Mouse (Mus musculus) limb, embryonic 13.5 days (tissue): ENCODE measurements at regions not wholly inside any gene's neighbourhood (a gene's known extent, or its start where the extent isn't known, plus 50 kb on each side); places are given as distances from the start of the nearest gene placed in this dataset.

Experiments
- ATAC-seq: fragments of 200-750 bp; cut with Nextera tagmentation; 2 replicates; pipeline ENCODE4 v1.8.0; 2017; ENCODE audit warnings: low read depth, moderate number of reproducible peaks, moderate TSS enrichment; ENCODE audit not compliant: low FRiP score
- H3K27ac ChIP-seq: fragments of 300-500 bp; sonication (generic); 2 replicates; pipeline ENCODE4 v1.5.1; 2015; ENCODE audit warnings: inconsistent platforms, mild to moderate bottlenecking, moderate library complexity
- H3K27me3 ChIP-seq: fragments of 300-500 bp; sonication (generic); 2 replicates; pipeline ENCODE4 v1.6.1; 2015; ENCODE audit warnings: mild to moderate bottlenecking, inconsistent platforms
- H3K36me3 ChIP-seq: fragments of 300-500 bp; sonication (generic); 2 replicates; pipeline ENCODE4 v1.6.1; 2015; ENCODE audit warnings: inconsistent platforms, mild to moderate bottlenecking, moderate library complexity
- H3K4me1 ChIP-seq: fragments of 300-500 bp; sonication (generic); 2 replicates; pipeline ENCODE4 v1.6.1; 2015; ENCODE audit warnings: inconsistent platforms
- H3K4me2 ChIP-seq: fragments of 300-500 bp; sonication (generic); replicated peaks from 2 replicates; pipeline ENCODE4 v1.6.1; 2015; ENCODE audit warnings: inconsistent platforms, mild to moderate bottlenecking, moderate library complexity
- H3K4me3 ChIP-seq: fragments of 300-500 bp; sonication (generic); 2 replicates; pipeline ENCODE4 v1.5.1; 2015; ENCODE audit warnings: moderate library complexity, mild to moderate bottlenecking, inconsistent platforms
- H3K9ac ChIP-seq: fragments of 300-500 bp; sonication (generic); 2 replicates; pipeline ENCODE4 v1.6.1; 2015; ENCODE audit warnings: mild to moderate bottlenecking, inconsistent platforms
- H3K9me3 ChIP-seq: fragments of 300-500 bp; sonication (generic); 2 replicates; pipeline ENCODE4 v1.6.1; 2016; ENCODE audit warnings: inconsistent platforms
- WGBS: fragments of 180-500 bp; shearing (Covaris S2); methylation state at CpG from one replicate; pipeline ENCODE4 v1.1.7; 2015; 5-methylcytosine and 5-hydroxymethylcytosine counted together

- H3K4me1 ChIP-seq, result no peaks in the 10 kb centered on the region
- H3K27me3 ChIP-seq, result peaks cover 2% of the 10 kb centered on the region; the same call in 1 of the 2 replicates
- H3K4me3 ChIP-seq, result no peak overlapping the region
- no peak overlapping the region for H3K9ac ChIP-seq
- H3K9me3 ChIP-seq, result no peaks in the 10 kb centered on the region
- WGBS, result 78% methylated on average over 4 of the region's 4 CpGs
- H3K27ac ChIP-seq, result no peak overlapping the region
- no peak overlapping the region for H3K4me2 ChIP-seq
- no peaks in the 10 kb centered on the region for H3K36me3 ChIP-seq
- no peak for ATAC-seq
Observed at GRCm38 (mm10) chrX:163302697-163303096, 246.8 kb downstream of the Grpr start.

- Histone ChIP-seq H3K27ac (no peak overlapping the region), H3K4me1 (no peaks in the 10 kb centered on the region), H3K36me3 (no peaks in the 10 kb centered on the region), H3K9me3 (no peaks in the 10 kb centered on the region), H3K27me3 (peaks cover 6% of the 10 kb centered on the region; the same call in 1 of the 2 replicates), H3K9ac (no peak overlapping the region), H3K4me2 (no peak overlapping the region), H3K4me3 (no peak overlapping the region)
- ATAC-seq, result no peak
- WGBS, result 75% methylated on average over 6 of the region's 6 CpGs
Observed at GRCm38 (mm10) chrX:163301045-163301444, 248.4 kb downstream of the Grpr start.

GRCm38 (mm10) chrX:163296956-163297628 lies 252.4 kb downstream of the Grpr start:
- no peaks in the 10 kb centered on the region for H3K9me3 ChIP-seq
- no peak overlapping the region for H3K4me2 ChIP-seq
- H3K27me3 ChIP-seq, result peaks cover 7% of the 10 kb centered on the region; the same call in 1 of the 2 replicates
- H3K36me3 ChIP-seq, result no peaks in the 10 kb centered on the region
- no peak overlapping the region for H3K27ac ChIP-seq
- no peaks in the 10 kb centered on the region for H3K4me1 ChIP-seq
- peak; percentile 81 for ATAC-seq
- no peak overlapping the region for H3K4me3 ChIP-seq
- WGBS, result 25% methylated on average over 8 of the region's 8 CpGs
- H3K9ac ChIP-seq, result no peak overlapping the region

- H3K9me3 ChIP-seq, result no peaks in the 10 kb centered on the region
Observed at GRCm38 (mm10) chrX:163261248-163261647, 288.2 kb downstream of the Grpr start.

GRCm38 (mm10) chrX:163253048-163253447 lies 288.6 kb upstream of the S100g start:
- no peak for ATAC-seq
- peaks cover 10% of the 10 kb centered on the region; the same call in 1 of the 2 replicates for H3K27me3 ChIP-seq
- H3K27ac ChIP-seq, result no peak overlapping the region
- no peaks in the 10 kb centered on the region for H3K9me3 ChIP-seq
- H3K4me3 ChIP-seq, result no peak overlapping the region
- no peak overlapping the region for H3K4me2 ChIP-seq
- H3K36me3 ChIP-seq, result no peaks in the 10 kb centered on the region
- H3K9ac ChIP-seq, result no peak overlapping the region
- H3K4me1 ChIP-seq, result no peaks in the 10 kb centered on the region
- WGBS, result 51% methylated on average over 2 of the region's 2 CpGs

More at GRCm38 (mm10) chrX:163261248-163261647, 288.2 kb downstream of the Grpr start:
- no peak overlapping the region for H3K4me2 ChIP-seq
- H3K4me1 ChIP-seq, result no peaks in the 10 kb centered on the region
- H3K9ac ChIP-seq, result no peak overlapping the region
- H3K4me3 ChIP-seq, result no peak overlapping the region
- WGBS, result 88% methylated on average over 2 of the region's 2 CpGs
- H3K36me3 ChIP-seq, result no peaks in the 10 kb centered on the region
- no peak overlapping the region for H3K27ac ChIP-seq
- H3K27me3 ChIP-seq, result 0 out of 2 replicates have a peak, but pooled peaks cover 3% of the 10 kb centered on the region
- ATAC-seq, result no peak

GRCm38 (mm10) chrX:163205260-163205659 lies 240.9 kb upstream of the S100g start:
- Histone ChIP-seq H3K36me3 (no peaks in the 10 kb centered on the region), H3K4me2 (no peak overlapping the region), H3K27ac (no peak overlapping the region), H3K4me1 (no peaks in the 10 kb centered on the region), H3K27me3 (peaks cover 5% of the 10 kb centered on the region; the same call in 1 of the 2 replicates), H3K4me3 (no peak overlapping the region), H3K9me3 (no peaks in the 10 kb centered on the region), H3K9ac (no peak overlapping the region)
- no peak for ATAC-seq
- WGBS, result 83% methylated on average over 2 of the region's 2 CpGs

GRCm38 (mm10) chrX:163203446-163203845 lies 239.0 kb upstream of the S100g start:
- no peak for ATAC-seq
- WGBS, result 88% methylated on average over 1 of the region's 1 CpGs
- H3K9ac ChIP-seq, result no peak overlapping the region
- no peak overlapping the region for H3K4me2 ChIP-seq
- no peaks in the 10 kb centered on the region for H3K4me1 ChIP-seq
- H3K27ac ChIP-seq, result no peak overlapping the region
- H3K27me3 ChIP-seq, result peaks cover 8% of the 10 kb centered on the region; the same call in 1 of the 2 replicates
- H3K4me3 ChIP-seq, result no peak overlapping the region
- no peaks in the 10 kb centered on the region for H3K36me3 ChIP-seq
- no peaks in the 10 kb centered on the region for H3K9me3 ChIP-seq

- no peaks in the 10 kb centered on the region for H3K36me3 ChIP-seq
- no peak overlapping the region for H3K4me3 ChIP-seq
- no peak overlapping the region for H3K9ac ChIP-seq
- no peak for ATAC-seq
- no peaks in the 10 kb centered on the region for H3K4me1 ChIP-seq
- no peaks in the 10 kb centered on the region for H3K9me3 ChIP-seq
- WGBS, result 96% methylated on average over 3 of the region's 3 CpGs
- no peak overlapping the region for H3K4me2 ChIP-seq
- no peak overlapping the region for H3K27ac ChIP-seq
- no peaks in the 10 kb centered on the region; the same call in 1 of the 2 replicates for H3K27me3 ChIP-seq
Observed at GRCm38 (mm10) chrX:163181588-163181987, 217.2 kb upstream of the S100g start.

GRCm38 (mm10) chrX:163164810-163165209 lies 200.4 kb upstream of the S100g start:
- no peak overlapping the region for H3K27ac ChIP-seq
- 86% methylated on average over 2 of the region's 2 CpGs for WGBS
- H3K9me3 ChIP-seq, result no peaks in the 10 kb centered on the region
- H3K27me3 ChIP-seq, result 0 out of 2 replicates have a peak, but pooled peaks cover 5% of the 10 kb centered on the region
- ATAC-seq, result no peak
- no peaks in the 10 kb centered on the region for H3K36me3 ChIP-seq
- no peaks in the 10 kb centered on the region for H3K4me1 ChIP-seq
- no peak overlapping the region for H3K4me3 ChIP-seq
- H3K9ac ChIP-seq, result no peak overlapping the region
- H3K4me2 ChIP-seq, result no peak overlapping the region

GRCm38 (mm10) chrX:163155251-163155650 lies 190.9 kb upstream of the S100g start:
- ATAC-seq, result no peak
- Histone ChIP-seq H3K4me1 (no peaks in the 10 kb centered on the region), H3K4me2 (no peak overlapping the region), H3K9ac (no peak overlapping the region), H3K4me3 (no peak overlapping the region), H3K27ac (no peak overlapping the region), H3K9me3 (no peaks in the 10 kb centered on the region), H3K27me3 (peaks cover 13% of the 10 kb centered on the region; the same call in 1 of the 2 replicates), H3K36me3 (no peaks in the 10 kb centered on the region)
- 63% methylated on average over 5 of the region's 5 CpGs for WGBS

GRCm38 (mm10) chrX:163151970-163152369 lies 187.6 kb upstream of the S100g start:
- no peaks in the 10 kb centered on the region for H3K4me1 ChIP-seq
- no peak overlapping the region for H3K4me2 ChIP-seq
- ATAC-seq, result no peak
- no peaks in the 10 kb centered on the region for H3K9me3 ChIP-seq
- H3K27me3 ChIP-seq, result peaks cover 6% of the 10 kb centered on the region; the same call in 1 of the 2 replicates
- H3K9ac ChIP-seq, result no peak overlapping the region
- no peak overlapping the region for H3K27ac ChIP-seq
- no peak overlapping the region for H3K4me3 ChIP-seq
- H3K36me3 ChIP-seq, result no peaks in the 10 kb centered on the region
- 78% methylated on average over 2 of the region's 2 CpGs for whole genome bisulfite sequencing

GRCm38 (mm10) chrX:163144475-163144874 lies 180.1 kb upstream of the S100g start:
- peaks cover 12% of the 10 kb centered on the region; the same call in 1 of the 2 replicates for H3K27me3 ChIP-seq
- H3K4me1 ChIP-seq, result no peaks in the 10 kb centered on the region
- no peak overlapping the region for H3K27ac ChIP-seq
- no peaks in the 10 kb centered on the region for H3K36me3 ChIP-seq
- WGBS, result 65% methylated on average over 3 of the region's 3 CpGs
- H3K4me3 ChIP-seq, result no peak overlapping the region
- no peak overlapping the region for H3K4me2 ChIP-seq
- H3K9ac ChIP-seq, result no peak overlapping the region
- no peak for ATAC-seq
- no peaks in the 10 kb centered on the region for H3K9me3 ChIP-seq

- H3K27me3 ChIP-seq, result peaks cover 12% of the 10 kb centered on the region; the same call in 1 of the 2 replicates
- H3K4me2 ChIP-seq, result no peak overlapping the region
- no peak overlapping the region for H3K9ac ChIP-seq
- WGBS, result 74% methylated on average over 1 of the region's 1 CpGs
- H3K9me3 ChIP-seq, result no peaks in the 10 kb centered on the region
- no peak overlapping the region for H3K27ac ChIP-seq
- H3K4me1 ChIP-seq, result no peaks in the 10 kb centered on the region
- H3K36me3 ChIP-seq, result no peaks in the 10 kb centered on the region
- no peak overlapping the region for H3K4me3 ChIP-seq
- no peak for ATAC-seq
Observed at GRCm38 (mm10) chrX:163139475-163139874, 175.1 kb upstream of the S100g start.
